Mouse (Mus musculus): ENCODE measurements around the gene Gm21988.

GRCm38 (mm10) chr11:70210681-70211080, 28.9 kb downstream of the Gm21988 start:
- TF ChIP-seq CTCF (conservative IDR thresholded peaks at IDR 0.05; ENCODE audit: insufficient read depth, insufficient read length, low read depth, low read length) (no peak), POLR2A (IDR thresholded peaks at IDR 0.05; ENCODE audit: low read depth, low read length) (no peak)

All from kidney, adult 2 months (tissue).